ENCODE assay signal across 15 mouse cellular contexts in genomic region chr12:17752828-17753227, GRCm38 (mm10).
DNase-seq lines count a peak whose midpoint lies in the region; ATAC-seq and TF ChIP-seq lines count a peak whose summit lies in the region.
"Had no signal": no experiment of that assay in that cellular context is flagged by ENCODE, and none has a peak within 500 bp of the region (broad histone marks: within the 10 kb centered on the region; RNA-seq: fewer than 3 reads in every experiment).

No protein-coding gene starts in this region.

- H3K4me1 ChIP-seq in forebrain, embryonic 10.5 days, result peaks cover 55% of the 10 kb centered on the region
- peaks cover 31% of the 10 kb centered on the region for H3K4me1 ChIP-seq in hindbrain, embryonic 13.5 days (replicated peaks)
- peaks cover 31% of the 10 kb centered on the region for H3K4me1 ChIP-seq in midbrain, embryonic 15.5 days

- H3K9ac ChIP-seq in hindbrain, embryonic 13.5 days, result peak overlapping the region; percentile 39; the same call in 1 of the 2 replicates
- no peak overlapping the region for H3K9ac ChIP-seq in midbrain, embryonic 15.5 days

- TF ChIP-seq POLR2A in brain, embryonic 14.5 days (IDR thresholded peaks at IDR 0.05; ENCODE audit: borderline replicate concordance, extremely low read depth, insufficient read depth, insufficient read length, poor library complexity, severe bottlenecking), result no peak

- peak; percentile 57 for ATAC-seq in hindbrain, embryonic 13.5 days (ENCODE audit: low FRiP score)
- ATAC-seq in midbrain, embryonic 15.5 days (replicated peaks), result peak; percentile 76

- no peaks in the 10 kb centered on the region for H3K27me3 ChIP-seq in forebrain, embryonic 10.5 days (ENCODE audit: poor library complexity, severe bottlenecking)
- H3K27me3 ChIP-seq in hindbrain, embryonic 13.5 days, result no peaks in the 10 kb centered on the region
- no peaks in the 10 kb centered on the region for H3K27me3 ChIP-seq in midbrain, embryonic 15.5 days (replicated peaks)

- TF ChIP-seq CTCF in brain, embryonic 14.5 days (IDR thresholded peaks at IDR 0.05; ENCODE audit: borderline replicate concordance, extremely low read depth, insufficient read depth, insufficient read length), result no peak

- 0 out of 2 replicates have a peak, but pooled peaks cover 5% of the 10 kb centered on the region for H3K9me3 ChIP-seq in forebrain, embryonic 10.5 days
- H3K9me3 ChIP-seq in hindbrain, embryonic 13.5 days, result no peaks in the 10 kb centered on the region
- no peaks in the 10 kb centered on the region for H3K9me3 ChIP-seq in midbrain, embryonic 15.5 days

- DNase-seq in brain, embryonic 14.5 days (ENCODE audit: low read depth), result peak; percentile 91
- DNase-seq in forebrain, embryonic 10.5 days (ENCODE audit: extremely low spot score, low spot score), result peak; percentile 42
- DNase-seq in right cerebral cortex, postnatal 10 days (ENCODE audit: low spot score in 2 of 2), result no peak
- no peak for DNase-seq in layer of hippocampus, postnatal 25 days (ENCODE audit: extremely low spot score in 1 of 2, low spot score in 1 of 2)
- DNase-seq in adrenal gland, adult 8-10 months, result no peak
- DNase-seq in kidney, postnatal 25 days, result no peak
- DNase-seq: cerebellum, adult 9-11 months; heart, postnatal 36 days; kidney, adult 2 months; right cerebral cortex, adult 18-20 months; thymus, postnatal 4 days had no signal

- no peak overlapping the region for H3K4me3 ChIP-seq in forebrain, embryonic 10.5 days
- no peak overlapping the region for H3K4me3 ChIP-seq in hindbrain, embryonic 13.5 days
- H3K4me3 ChIP-seq in midbrain, embryonic 15.5 days, result no peak overlapping the region
- H3K4me3 ChIP-seq: myocyte had no signal

- WGBS in forebrain, embryonic 10.5 days, result 26% methylated on average over 5 of the region's 5 CpGs
- WGBS in hindbrain, embryonic 13.5 days, result 29% methylated on average over 5 of the region's 5 CpGs
- WGBS in midbrain, embryonic 15.5 days, result 6% methylated on average over 5 of the region's 5 CpGs

- no peak overlapping the region for H3K4me2 ChIP-seq in hindbrain, embryonic 13.5 days
- no peak overlapping the region for H3K4me2 ChIP-seq in midbrain, embryonic 15.5 days

- peaks cover 5% of the 10 kb centered on the region for H3K36me3 ChIP-seq in forebrain, embryonic 10.5 days (replicated peaks)
- no peaks in the 10 kb centered on the region for H3K36me3 ChIP-seq in hindbrain, embryonic 13.5 days
- no peaks in the 10 kb centered on the region for H3K36me3 ChIP-seq in midbrain, embryonic 15.5 days (replicated peaks)

- peak overlapping the region; percentile 83 for H3K27ac ChIP-seq in forebrain, embryonic 10.5 days
- peak overlapping the region; percentile 69 for H3K27ac ChIP-seq in hindbrain, embryonic 13.5 days
- H3K27ac ChIP-seq in midbrain, embryonic 15.5 days, result peak overlapping the region; percentile 63
- H3K27ac ChIP-seq: macrophage had no signal

Comparison
In these comparisons a context has a peak if more than half of its experiments do, and no peak if none do; other contexts are left out.
1. DNase-seq: peak in brain, embryonic 14.5 days (single experiment) and forebrain, embryonic 10.5 days (single experiment); none in right cerebral cortex, postnatal 10 days (0 of 2), layer of hippocampus, postnatal 25 days (0 of 2), adrenal gland, adult 8-10 months (single experiment) and kidney, postnatal 25 days (0 of 2).
2. Peak in every context shown above with its lines, with median percentiles within 50 percentile points of each other: H3K27ac ChIP-seq.